Mouse (Mus musculus) megakaryocyte, embryonic 14.5 days (primary cell): ENCODE data around the gene Plcl1. TPM values are rescaled to one million over a fixed set of nuclear protein-coding genes. Genes with fewer than 3 reads are reported as not detected.

Source experiments
- H3K27me3 ChIP-seq: replicated peaks from 2 replicates; pipeline ENCODE3; 2012; ENCODE audit warnings: inconsistent platforms
- H3K36me3 ChIP-seq: replicated peaks from 2 replicates; pipeline ENCODE3; 2012; ENCODE audit warnings: low read length, inconsistent platforms, mixed read lengths
- H3K4me1 ChIP-seq: 2 replicates; pipeline ENCODE4 v1.6.1; 2012; ENCODE audit warnings: inconsistent platforms
- H3K4me3 ChIP-seq: replicated peaks from 2 replicates; pipeline ENCODE3; 2012; ENCODE audit warnings: moderate library complexity, mild to moderate bottlenecking, inconsistent platforms
- H3K9me3 ChIP-seq: 2 replicates; pipeline ENCODE4 v1.6.1; 2012; ENCODE audit warnings: inconsistent platforms
- FLI1 ChIP-seq: IDR thresholded peaks from 2 replicates; pipeline ENCODE4 v1.6.1; 2012; ENCODE audit warnings: low read length, inconsistent platforms, mixed read lengths
- GATA1 ChIP-seq: IDR thresholded peaks from 3 replicates; pipeline ENCODE4 v1.6.1; 2012; ENCODE audit warnings: mixed read lengths, low read length, inconsistent platforms, borderline replicate concordance
- polyA plus RNA-seq: library from polyadenylated mRNA; stranded (reverse); fragments of >175 nt; gene quantifications from 2 replicates; pipeline ENCODE4 v1.2.3, GENCODE M21; 2012; ENCODE audit warnings: low replicate concordance; ENCODE audit not compliant: insufficient read depth

The Plcl1 gene
- polyA plus RNA-seq, 1 experiment = 0.04 TPM

- H3K4me1 ChIP-seq = no peaks in the 10 kb centered on the region
- TF ChIP-seq GATA1 (no peak), FLI1 (no peak)
- no peaks in the 10 kb centered on the region for H3K36me3 ChIP-seq
- no peaks in the 10 kb centered on the region for H3K27me3 ChIP-seq
- H3K4me3 ChIP-seq = no peak overlapping the region
- H3K9me3 ChIP-seq = no peaks in the 10 kb centered on the region
These were observed 227.6 kb downstream of the Plcl1 start for GRCm38 (mm10) chr1:55633326-55633725.

GRCm38 (mm10) chr1:55659518-55660210, 253.9 kb downstream of the Plcl1 start:
- Histone ChIP-seq H3K4me3 (no peak overlapping the region), H3K36me3 (no peaks in the 10 kb centered on the region), H3K9me3 (0 out of 2 replicates have a peak, but pooled peaks cover 2% of the 10 kb centered on the region), H3K4me1 (no peaks in the 10 kb centered on the region), H3K27me3 (no peaks in the 10 kb centered on the region)
- no peak for TF ChIP-seq FLI1
- no peak for TF ChIP-seq GATA1

GRCm38 (mm10) chr1:55661381-55661780, 255.7 kb downstream of the Plcl1 start:
- no peaks in the 10 kb centered on the region for H3K36me3 ChIP-seq
- H3K27me3 ChIP-seq = no peaks in the 10 kb centered on the region
- TF ChIP-seq GATA1 (no peak), FLI1 (no peak)

GRCm38 (mm10) chr1:55665137-55665827, 259.6 kb downstream of the Plcl1 start:
- H3K4me1 ChIP-seq = no peaks in the 10 kb centered on the region
- no peak for TF ChIP-seq FLI1
- no peaks in the 10 kb centered on the region for H3K36me3 ChIP-seq
- H3K9me3 ChIP-seq = no peaks in the 10 kb centered on the region
- H3K4me3 ChIP-seq = no peak overlapping the region
- H3K27me3 ChIP-seq = no peaks in the 10 kb centered on the region

More at GRCm38 (mm10) chr1:55661381-55661780, 255.7 kb downstream of the Plcl1 start:
- no peaks in the 10 kb centered on the region for H3K4me1 ChIP-seq
- H3K4me3 ChIP-seq = no peak overlapping the region
- H3K9me3 ChIP-seq = no peaks in the 10 kb centered on the region

- H3K4me1 ChIP-seq = no peaks in the 10 kb centered on the region
- TF ChIP-seq GATA1 (no peak), FLI1 (no peak)
- no peaks in the 10 kb centered on the region for H3K36me3 ChIP-seq
- no peaks in the 10 kb centered on the region for H3K9me3 ChIP-seq
- H3K4me3 ChIP-seq = no peak overlapping the region
- H3K27me3 ChIP-seq = no peaks in the 10 kb centered on the region
These were observed 260.3 kb downstream of the Plcl1 start for GRCm38 (mm10) chr1:55665828-55666673.

- H3K27me3 ChIP-seq = no peaks in the 10 kb centered on the region
- H3K36me3 ChIP-seq = no peaks in the 10 kb centered on the region
- H3K9me3 ChIP-seq = no peaks in the 10 kb centered on the region
- no peak overlapping the region for H3K4me3 ChIP-seq
- TF ChIP-seq GATA1 (no peak), FLI1 (no peak)
- no peaks in the 10 kb centered on the region for H3K4me1 ChIP-seq
These were observed 261.1 kb downstream of the Plcl1 start for GRCm38 (mm10) chr1:55666798-55667197.

- Histone ChIP-seq H3K4me1 (no peaks in the 10 kb centered on the region), H3K9me3 (no peaks in the 10 kb centered on the region), H3K36me3 (no peaks in the 10 kb centered on the region), H3K4me3 (no peak overlapping the region), H3K27me3 (no peaks in the 10 kb centered on the region)
- TF ChIP-seq GATA1 = no peak
- TF ChIP-seq FLI1 = no peak
These were observed 263.0 kb downstream of the Plcl1 start for GRCm38 (mm10) chr1:55668622-55669237.

GRCm38 (mm10) chr1:55682676-55683075, 277.0 kb downstream of the Plcl1 start:
- Histone ChIP-seq H3K36me3 (no peaks in the 10 kb centered on the region), H3K27me3 (no peaks in the 10 kb centered on the region)
- TF ChIP-seq GATA1 (no peak), FLI1 (no peak)

GRCm38 (mm10) chr1:55686261-55686660, 280.5 kb downstream of the Plcl1 start:
- H3K9me3 ChIP-seq = no peaks in the 10 kb centered on the region
- TF ChIP-seq GATA1 (no peak), FLI1 (no peak)

More at GRCm38 (mm10) chr1:55682676-55683075, 277.0 kb downstream of the Plcl1 start:
- no peaks in the 10 kb centered on the region for H3K9me3 ChIP-seq
- H3K4me1 ChIP-seq = no peaks in the 10 kb centered on the region
- H3K4me3 ChIP-seq = no peak overlapping the region

More at GRCm38 (mm10) chr1:55686261-55686660, 280.5 kb downstream of the Plcl1 start:
- H3K4me3 ChIP-seq = no peak overlapping the region
- no peaks in the 10 kb centered on the region for H3K4me1 ChIP-seq
- no peaks in the 10 kb centered on the region for H3K27me3 ChIP-seq
- no peaks in the 10 kb centered on the region for H3K36me3 ChIP-seq
